Mouse (Mus musculus): ENCODE results near the gene Foxp1. TPM values are rescaled to one million over a fixed set of nuclear protein-coding genes. Genes with fewer than 3 reads are reported as not detected.

The Foxp1 gene
- polyA plus RNA-seq (2015; fragmentation: Nextera tagmentation; extraction: Ambion mirVana), result 73.2 and 74.0 TPM in 2 replicates

- Histone ChIP-seq H3K4me3 (peak within 1 kb of the TSS; percentile 73), H3K4me2 (peak within 1 kb of the TSS; percentile 98), H3K27me3 (no peaks in the 10 kb centered on the region), H3K9ac (peak within 1 kb of the TSS; percentile 98), H3K4me1 (replicated peaks) (peaks cover 28% of the 10 kb centered on the region), H3K27ac (replicated peaks) (peak within 1 kb of the TSS; percentile 100), H3K36me3 (no peaks in the 10 kb centered on the region), H3K9me3 (no peaks in the 10 kb centered on the region)
- ATAC-seq (ENCODE audit: low read depth), result peak; percentile 45
- WGBS, result under 1% methylated on average over 72 of the region's 72 CpGs
Observed at GRCm38 (mm10) chr6:99522359-99523108, at the start of gene Foxp1. Gene Foxp1, minus strand, starts transcription at chr6:99522721.

- H3K4me2 ChIP-seq, result no peak overlapping the region
- no peaks in the 10 kb centered on the region for H3K27me3 ChIP-seq
- H3K4me3 ChIP-seq, result no peak overlapping the region
- H3K9ac ChIP-seq, result no peak overlapping the region
- no peaks in the 10 kb centered on the region for H3K36me3 ChIP-seq
- ATAC-seq (ENCODE audit: low read depth), result no peak
- H3K27ac ChIP-seq (replicated peaks), result no peak overlapping the region
- H3K9me3 ChIP-seq, result no peaks in the 10 kb centered on the region
- H3K4me1 ChIP-seq (replicated peaks), result no peaks in the 10 kb centered on the region
- 79% methylated on average over 5 of the region's 5 CpGs for WGBS
Observed at GRCm38 (mm10) chr6:99572071-99572470, 49.5 kb upstream of the Foxp1 start.

GRCm38 (mm10) chr6:99566921-99567320 lies 44.4 kb upstream of the Foxp1 start:
- no peak overlapping the region for H3K9ac ChIP-seq
- no peak overlapping the region for H3K27ac ChIP-seq (replicated peaks)
- no peak for ATAC-seq (ENCODE audit: low read depth)
- H3K9me3 ChIP-seq, result no peaks in the 10 kb centered on the region
- no peak overlapping the region for H3K4me3 ChIP-seq
- H3K4me1 ChIP-seq (replicated peaks), result no peaks in the 10 kb centered on the region
- H3K4me2 ChIP-seq, result no peak overlapping the region
- WGBS, result 69% methylated on average over 8 of the region's 8 CpGs
- no peaks in the 10 kb centered on the region for H3K36me3 ChIP-seq
- no peaks in the 10 kb centered on the region for H3K27me3 ChIP-seq

GRCm38 (mm10) chr6:99564766-99565165 lies 42.2 kb upstream of the Foxp1 start:
- H3K4me3 ChIP-seq, result no peak overlapping the region
- no peaks in the 10 kb centered on the region for H3K4me1 ChIP-seq (replicated peaks)
- no peak overlapping the region for H3K9ac ChIP-seq
- no peaks in the 10 kb centered on the region for H3K36me3 ChIP-seq
- 81% methylated on average over 3 of the region's 3 CpGs for WGBS
- no peak for ATAC-seq (ENCODE audit: low read depth)
- no peaks in the 10 kb centered on the region for H3K9me3 ChIP-seq
- H3K27ac ChIP-seq (replicated peaks), result no peak overlapping the region
- no peaks in the 10 kb centered on the region for H3K27me3 ChIP-seq
- H3K4me2 ChIP-seq, result no peak overlapping the region

- H3K9ac ChIP-seq, result no peak overlapping the region
- no peak overlapping the region for H3K27ac ChIP-seq (replicated peaks)
- no peaks in the 10 kb centered on the region for H3K4me1 ChIP-seq (replicated peaks)
- H3K4me2 ChIP-seq, result no peak overlapping the region
- H3K4me3 ChIP-seq, result no peak overlapping the region
- no peak for ATAC-seq (ENCODE audit: low read depth)
- no peaks in the 10 kb centered on the region for H3K27me3 ChIP-seq
- 88% methylated on average over 5 of the region's 5 CpGs for WGBS
- H3K9me3 ChIP-seq, result no peaks in the 10 kb centered on the region
- no peaks in the 10 kb centered on the region for H3K36me3 ChIP-seq
Observed at GRCm38 (mm10) chr6:99556950-99557349, 34.4 kb upstream of the Foxp1 start.

- no peak overlapping the region for H3K4me2 ChIP-seq
- no peak overlapping the region for H3K9ac ChIP-seq
- H3K27ac ChIP-seq (replicated peaks), result no peak overlapping the region
- H3K36me3 ChIP-seq, result no peaks in the 10 kb centered on the region
- no peaks in the 10 kb centered on the region for H3K27me3 ChIP-seq
- no peak for ATAC-seq (ENCODE audit: low read depth)
- WGBS, result 72% methylated on average over 1 of the region's 1 CpGs
- H3K4me1 ChIP-seq (replicated peaks), result no peaks in the 10 kb centered on the region
- H3K4me3 ChIP-seq, result no peak overlapping the region
- peaks cover 9% of the 10 kb centered on the region; the same call in 1 of the 2 replicates for H3K9me3 ChIP-seq
Observed at GRCm38 (mm10) chr6:99552816-99553215, 30.3 kb upstream of the Foxp1 start.

- no peak for ATAC-seq (ENCODE audit: low read depth)
- 96% methylated on average over 2 of the region's 2 CpGs for WGBS
- Histone ChIP-seq H3K4me3 (no peak overlapping the region), H3K4me1 (replicated peaks) (no peaks in the 10 kb centered on the region), H3K9ac (no peak overlapping the region), H3K4me2 (no peak overlapping the region), H3K9me3 (peaks cover 9% of the 10 kb centered on the region; the same call in 1 of the 2 replicates), H3K36me3 (no peaks in the 10 kb centered on the region), H3K27ac (replicated peaks) (no peak overlapping the region), H3K27me3 (no peaks in the 10 kb centered on the region)
Observed at GRCm38 (mm10) chr6:99546416-99546815, 23.9 kb upstream of the Foxp1 start.

GRCm38 (mm10) chr6:99545437-99545836 lies 22.9 kb upstream of the Foxp1 start:
- no peak overlapping the region for H3K9ac ChIP-seq
- peaks cover 9% of the 10 kb centered on the region; the same call in 1 of the 2 replicates for H3K9me3 ChIP-seq
- H3K4me2 ChIP-seq, result no peak overlapping the region
- H3K36me3 ChIP-seq, result no peaks in the 10 kb centered on the region
- WGBS, result 63% methylated on average over 6 of the region's 6 CpGs
- no peak overlapping the region for H3K4me3 ChIP-seq
- H3K27ac ChIP-seq (replicated peaks), result no peak overlapping the region
- no peaks in the 10 kb centered on the region for H3K4me1 ChIP-seq (replicated peaks)
- no peaks in the 10 kb centered on the region for H3K27me3 ChIP-seq
- no peak for ATAC-seq (ENCODE audit: low read depth)

- Histone ChIP-seq H3K9me3 (no peaks in the 10 kb centered on the region), H3K4me1 (replicated peaks) (no peaks in the 10 kb centered on the region), H3K27ac (replicated peaks) (no peak overlapping the region), H3K27me3 (no peaks in the 10 kb centered on the region), H3K4me3 (no peak overlapping the region), H3K9ac (no peak overlapping the region), H3K36me3 (no peaks in the 10 kb centered on the region), H3K4me2 (no peak overlapping the region)
- ATAC-seq (ENCODE audit: low read depth), result no peak
- WGBS, result 41% methylated on average over 3 of the region's 3 CpGs
Observed at GRCm38 (mm10) chr6:99541105-99541504, 18.6 kb upstream of the Foxp1 start.

GRCm38 (mm10) chr6:99540653-99541052 lies 18.1 kb upstream of the Foxp1 start:
- WGBS, result 83% methylated on average over 6 of the region's 6 CpGs
- no peak for ATAC-seq (ENCODE audit: low read depth)
- H3K4me2 ChIP-seq, result no peak overlapping the region
- no peak overlapping the region for H3K9ac ChIP-seq
- H3K27ac ChIP-seq (replicated peaks), result no peak overlapping the region
- no peaks in the 10 kb centered on the region for H3K9me3 ChIP-seq
- H3K4me3 ChIP-seq, result no peak overlapping the region
- no peaks in the 10 kb centered on the region for H3K4me1 ChIP-seq (replicated peaks)
- H3K27me3 ChIP-seq, result no peaks in the 10 kb centered on the region
- no peaks in the 10 kb centered on the region for H3K36me3 ChIP-seq

GRCm38 (mm10) chr6:99540146-99540545 lies 17.6 kb upstream of the Foxp1 start:
- ATAC-seq (ENCODE audit: low read depth), result no peak
- Histone ChIP-seq H3K9me3 (no peaks in the 10 kb centered on the region), H3K36me3 (no peaks in the 10 kb centered on the region), H3K4me1 (replicated peaks) (no peaks in the 10 kb centered on the region), H3K9ac (no peak overlapping the region), H3K4me3 (no peak overlapping the region), H3K27me3 (no peaks in the 10 kb centered on the region), H3K27ac (replicated peaks) (no peak overlapping the region), H3K4me2 (no peak overlapping the region)
- WGBS, result 89% methylated on average over 5 of the region's 5 CpGs

GRCm38 (mm10) chr6:99538194-99538941 lies 15.8 kb upstream of the Foxp1 start:
- no peaks in the 10 kb centered on the region for H3K27me3 ChIP-seq
- ATAC-seq (ENCODE audit: low read depth), result no peak
- no peak overlapping the region for H3K27ac ChIP-seq (replicated peaks)
- no peak overlapping the region for H3K9ac ChIP-seq
- H3K9me3 ChIP-seq, result no peaks in the 10 kb centered on the region
- 91% methylated on average over 17 of the region's 17 CpGs for WGBS
- no peaks in the 10 kb centered on the region for H3K36me3 ChIP-seq
- no peak overlapping the region for H3K4me3 ChIP-seq
- H3K4me2 ChIP-seq, result no peak overlapping the region
- no peaks in the 10 kb centered on the region for H3K4me1 ChIP-seq (replicated peaks)

Measured in neural tube, embryonic 13.5 days (tissue).